Mouse (Mus musculus) bone marrow macrophage, adult 2 months (primary cell): ENCODE measurements around the gene Ano1.

Experiments used
- CTCF ChIP-seq: IDR thresholded peaks from 2 replicates; pipeline ENCODE4 v1.5.1; 2012; ENCODE audit warnings: low read depth, mild to moderate bottlenecking, low read length, moderate library complexity
- POLR2A ChIP-seq: IDR thresholded peaks from 2 replicates; pipeline ENCODE4 v1.6.1; 2012; ENCODE audit warnings: mild to moderate bottlenecking, low read depth, low read length, borderline replicate concordance

GRCm38 (mm10) chr7:144611595-144611994 is 140.2 kb downstream of the Ano1 start:
- no peak for TF ChIP-seq POLR2A
- TF ChIP-seq CTCF = no peak
